Mouse (Mus musculus): ENCODE measurements around the gene Oit3. TPM values are rescaled to one million over a fixed set of nuclear protein-coding genes. Genes with fewer than 3 reads are reported as not detected.

The Oit3 gene
- total RNA-seq, 2 experiments from 2014 or later = 0.19 to 0.35 TPM

Other genes with a start within 250 kb of the Oit3 start
- 1 to 10 TPM; 5.5 to 7.1 TPM for gene Sept10, start 219.9 kb downstream of the Oit3 start, total RNA-seq (2021)
- 1 to 10 TPM; 6.9 to 7.8 TPM for gene Sowahc, start 219.8 kb downstream of the Oit3 start, total RNA-seq (2021)
- gene P4ha1, start 118.5 kb downstream of the Oit3 start, total RNA-seq (2021) = 10 to 100 TPM; 44.8 to 49.7 TPM
- 10 to 100 TPM; 46.4 to 50.8 TPM for gene Gm10273, start 46.1 kb downstream of the Oit3 start, total RNA-seq (2021)
- gene Pla2g12b, start 38.1 kb downstream of the Oit3 start, total RNA-seq (2021) = not detected
- not detected for gene Gm10322, start 174.3 kb upstream of the Oit3 start, total RNA-seq (2021)
- gene Mcu, start 174.9 kb upstream of the Oit3 start, total RNA-seq (2021) = 10 to 100 TPM; 35.6 to 39.9 TPM

All from left cerebral cortex, adult 18-20 months (tissue).